Mouse (Mus musculus): ENCODE data around the gene Lexm. TPM values are rescaled to one million over a fixed set of nuclear protein-coding genes. Genes with fewer than 3 reads are reported as not detected.
A peak's percentile ranks its signal among the peaks of the same experiment; 100 is the strongest.

Gene Lexm
- polyA plus RNA-seq, 1 experiment = 2.0 TPM

DNA sequence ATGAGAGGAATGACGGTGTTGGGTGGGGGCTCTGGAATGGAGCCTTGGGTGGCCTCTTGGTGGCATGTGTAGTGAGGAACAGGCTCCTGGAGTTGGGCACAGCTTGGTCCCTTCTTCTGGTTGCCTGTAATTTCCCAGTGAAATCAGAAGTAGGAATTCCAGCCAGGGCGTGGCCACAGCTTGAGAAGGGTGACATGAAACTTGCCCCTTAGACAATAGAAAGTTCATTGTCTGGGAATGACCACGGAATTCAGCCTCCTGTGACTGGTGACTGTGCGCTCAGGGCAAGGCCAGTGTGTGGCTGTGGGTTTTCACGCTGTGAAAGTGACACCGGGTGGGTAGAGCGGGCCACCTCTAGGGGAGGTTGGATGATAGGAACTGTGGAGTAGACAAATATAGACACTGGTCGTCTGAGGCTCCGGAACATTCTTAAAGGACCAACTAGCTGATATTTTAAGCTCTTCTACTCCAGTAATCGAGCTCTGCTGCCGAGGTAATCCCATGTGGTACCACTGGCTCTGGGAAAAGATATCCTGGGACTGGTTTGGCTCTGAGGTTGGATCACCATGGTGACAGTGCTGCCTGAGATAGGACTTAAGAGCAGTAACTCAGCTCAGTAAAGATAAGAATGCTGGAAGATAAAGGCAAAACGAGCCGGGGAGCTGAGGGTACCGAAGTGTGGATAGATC, 35.7 kb downstream of the Lexm start:
- Histone ChIP-seq H3K36me3 (ENCODE audit: control insufficient read depth, insufficient read depth, low read length, poor library complexity, severe bottlenecking) (peaks cover 43% of the 10 kb centered on the region), H3K9ac (ENCODE audit: low read depth, poor library complexity, severe bottlenecking) (no peak overlapping the region), H3K27ac (ENCODE audit: insufficient read depth, low read length) (0 out of 2 replicates have a peak overlapping the region, but pooled peaks have one; percentile 89), H3K27me3 (ENCODE audit: control insufficient read depth, insufficient read depth, low read length, poor library complexity, severe bottlenecking) (no peaks in the 10 kb centered on the region), H3K9me3 (replicated peaks; ENCODE audit: control insufficient read depth, insufficient read depth, low read length, poor library complexity, severe bottlenecking) (no peaks in the 10 kb centered on the region), H3K4me1 (ENCODE audit: control insufficient read depth, insufficient read depth, low read length) (peaks cover 11% of the 10 kb centered on the region), H3K4me3 (ENCODE audit: low read depth, low read length) (no peak overlapping the region)
- no peak for TF ChIP-seq EP300 (IDR thresholded peaks at IDR 0.05; ENCODE audit: insufficient read depth, low read depth, low read length)
- TF ChIP-seq POLR2A (IDR thresholded peaks at IDR 0.05; ENCODE audit: insufficient read depth, low read length) = no peak
- TF ChIP-seq CTCF (IDR thresholded peaks at IDR 0.05; ENCODE audit: low read depth, low read length) = no peak

- no peak overlapping the region for H3K4me3 ChIP-seq (ENCODE audit: low read depth, low read length)
- H3K27me3 ChIP-seq (ENCODE audit: control insufficient read depth, insufficient read depth, low read length, poor library complexity, severe bottlenecking) = no peaks in the 10 kb centered on the region
- no peak overlapping the region for H3K27ac ChIP-seq (ENCODE audit: insufficient read depth, low read length)
- TF ChIP-seq EP300 (IDR thresholded peaks at IDR 0.05; ENCODE audit: insufficient read depth, low read depth, low read length) = no peak
- TF ChIP-seq CTCF (IDR thresholded peaks at IDR 0.05; ENCODE audit: low read depth, low read length) = no peak
- TF ChIP-seq POLR2A (IDR thresholded peaks at IDR 0.05; ENCODE audit: insufficient read depth, low read length) = no peak
- H3K4me1 ChIP-seq (ENCODE audit: control insufficient read depth, insufficient read depth, low read length) = peaks cover 3% of the 10 kb centered on the region
- no peak overlapping the region for H3K9ac ChIP-seq (ENCODE audit: low read depth, poor library complexity, severe bottlenecking)
- no peaks in the 10 kb centered on the region for H3K9me3 ChIP-seq (replicated peaks; ENCODE audit: control insufficient read depth, insufficient read depth, low read length, poor library complexity, severe bottlenecking)
- peaks cover 63% of the 10 kb centered on the region for H3K36me3 ChIP-seq (ENCODE audit: control insufficient read depth, insufficient read depth, low read length, poor library complexity, severe bottlenecking)
Measured at GRCm38 (mm10) chr4:106577511-106577910, 39.5 kb downstream of the Lexm start.

DNA sequence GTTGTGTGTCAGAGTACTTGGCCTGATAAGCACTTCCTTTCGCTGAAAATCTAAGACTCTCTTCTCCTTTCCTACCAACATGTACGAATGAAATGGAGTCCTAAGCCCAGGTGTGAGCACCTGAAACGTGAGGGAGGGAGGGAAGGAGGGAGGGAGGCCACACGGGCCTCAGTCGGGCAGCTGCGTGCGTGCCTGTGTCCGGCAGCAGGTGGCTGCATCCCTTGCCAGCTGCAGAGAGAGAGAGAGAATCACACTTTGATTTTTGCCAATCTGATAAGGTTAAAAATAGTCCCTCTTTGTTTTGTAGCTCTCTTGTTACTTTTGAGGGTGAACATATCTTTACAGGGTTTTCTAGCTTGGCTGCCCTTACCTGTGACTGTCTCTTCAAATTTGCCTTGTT, 42.0 kb downstream of the Lexm start:
- Histone ChIP-seq H3K9ac (ENCODE audit: low read depth, poor library complexity, severe bottlenecking) (no peak overlapping the region), H3K4me3 (ENCODE audit: low read depth, low read length) (no peak overlapping the region), H3K4me1 (ENCODE audit: control insufficient read depth, insufficient read depth, low read length) (no peaks in the 10 kb centered on the region), H3K27me3 (ENCODE audit: control insufficient read depth, insufficient read depth, low read length, poor library complexity, severe bottlenecking) (no peaks in the 10 kb centered on the region), H3K36me3 (ENCODE audit: control insufficient read depth, insufficient read depth, low read length, poor library complexity, severe bottlenecking) (peaks cover 61% of the 10 kb centered on the region), H3K9me3 (replicated peaks; ENCODE audit: control insufficient read depth, insufficient read depth, low read length, poor library complexity, severe bottlenecking) (no peaks in the 10 kb centered on the region), H3K27ac (ENCODE audit: insufficient read depth, low read length) (no peak overlapping the region)
- TF ChIP-seq CTCF (IDR thresholded peaks at IDR 0.05; ENCODE audit: low read depth, low read length) (no peak), EP300 (IDR thresholded peaks at IDR 0.05; ENCODE audit: insufficient read depth, low read depth, low read length) (no peak), POLR2A (IDR thresholded peaks at IDR 0.05; ENCODE audit: insufficient read depth, low read length) (no peak)

- TF ChIP-seq CTCF (IDR thresholded peaks at IDR 0.05; ENCODE audit: low read depth, low read length) = no peak
- no peak for TF ChIP-seq EP300 (IDR thresholded peaks at IDR 0.05; ENCODE audit: insufficient read depth, low read depth, low read length)
- no peak for TF ChIP-seq POLR2A (IDR thresholded peaks at IDR 0.05; ENCODE audit: insufficient read depth, low read length)
- Histone ChIP-seq H3K27me3 (ENCODE audit: control insufficient read depth, insufficient read depth, low read length, poor library complexity, severe bottlenecking) (no peaks in the 10 kb centered on the region), H3K4me3 (ENCODE audit: low read depth, low read length) (no peak overlapping the region), H3K4me1 (ENCODE audit: control insufficient read depth, insufficient read depth, low read length) (no peaks in the 10 kb centered on the region), H3K36me3 (ENCODE audit: control insufficient read depth, insufficient read depth, low read length, poor library complexity, severe bottlenecking) (peaks cover 63% of the 10 kb centered on the region), H3K9me3 (replicated peaks; ENCODE audit: control insufficient read depth, insufficient read depth, low read length, poor library complexity, severe bottlenecking) (no peaks in the 10 kb centered on the region), H3K27ac (ENCODE audit: insufficient read depth, low read length) (no peak overlapping the region), H3K9ac (ENCODE audit: low read depth, poor library complexity, severe bottlenecking) (no peak overlapping the region)
Measured at GRCm38 (mm10) chr4:106571081-106571724, 45.8 kb downstream of the Lexm start.

DNA sequence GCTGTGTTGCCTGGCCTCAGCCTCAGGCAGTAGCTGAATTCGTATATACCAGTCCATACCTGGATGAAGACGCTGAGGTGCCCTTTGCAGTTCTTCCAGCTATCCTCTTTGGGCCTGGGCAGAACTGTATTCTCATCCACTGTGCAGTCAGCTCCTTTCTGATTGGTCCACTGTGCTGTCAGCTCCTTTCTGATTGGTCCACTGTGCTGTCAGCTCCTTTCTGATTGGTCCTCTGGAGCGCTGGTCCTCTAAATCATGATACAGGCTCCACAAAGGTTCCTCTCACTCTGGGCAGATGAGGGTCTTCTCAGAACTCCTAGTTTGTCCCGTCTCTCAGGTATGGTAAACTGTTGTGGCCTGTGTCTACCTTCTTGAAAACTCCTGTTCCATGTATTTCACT, 47.4 kb downstream of the Lexm start:
- H3K4me1 ChIP-seq (ENCODE audit: control insufficient read depth, insufficient read depth, low read length) = no peaks in the 10 kb centered on the region
- no peak overlapping the region for H3K4me3 ChIP-seq (ENCODE audit: low read depth, low read length)
- peaks cover 68% of the 10 kb centered on the region for H3K36me3 ChIP-seq (ENCODE audit: control insufficient read depth, insufficient read depth, low read length, poor library complexity, severe bottlenecking)
- H3K27me3 ChIP-seq (ENCODE audit: control insufficient read depth, insufficient read depth, low read length, poor library complexity, severe bottlenecking) = no peaks in the 10 kb centered on the region
- H3K27ac ChIP-seq (ENCODE audit: insufficient read depth, low read length) = no peak overlapping the region
- TF ChIP-seq POLR2A (IDR thresholded peaks at IDR 0.05; ENCODE audit: insufficient read depth, low read length) (no peak), EP300 (IDR thresholded peaks at IDR 0.05; ENCODE audit: insufficient read depth, low read depth, low read length) (no peak), CTCF (IDR thresholded peaks at IDR 0.05; ENCODE audit: low read depth, low read length) (no peak)
- H3K9me3 ChIP-seq (replicated peaks; ENCODE audit: control insufficient read depth, insufficient read depth, low read length, poor library complexity, severe bottlenecking) = no peaks in the 10 kb centered on the region
- H3K9ac ChIP-seq (ENCODE audit: low read depth, poor library complexity, severe bottlenecking) = no peak overlapping the region

GRCm38 (mm10) chr4:106564161-106564560, 52.9 kb downstream of the Lexm start:
- Histone ChIP-seq H3K36me3 (ENCODE audit: control insufficient read depth, insufficient read depth, low read length, poor library complexity, severe bottlenecking) (peaks cover 45% of the 10 kb centered on the region), H3K27ac (ENCODE audit: insufficient read depth, low read length) (no peak overlapping the region), H3K4me3 (ENCODE audit: low read depth, low read length) (no peak overlapping the region)

More at GRCm38 (mm10) chr4:106564161-106564560, 52.9 kb downstream of the Lexm start:
- Histone ChIP-seq H3K9ac (ENCODE audit: low read depth, poor library complexity, severe bottlenecking) (no peak overlapping the region), H3K27me3 (ENCODE audit: control insufficient read depth, insufficient read depth, low read length, poor library complexity, severe bottlenecking) (no peaks in the 10 kb centered on the region), H3K9me3 (replicated peaks; ENCODE audit: control insufficient read depth, insufficient read depth, low read length, poor library complexity, severe bottlenecking) (no peaks in the 10 kb centered on the region), H3K4me1 (ENCODE audit: control insufficient read depth, insufficient read depth, low read length) (no peaks in the 10 kb centered on the region)
- TF ChIP-seq POLR2A (IDR thresholded peaks at IDR 0.05; ENCODE audit: insufficient read depth, low read length) = no peak

All from ES-Bruce4 (cell line).